Comparison of ENCODE assay signal across 23 mouse cellular contexts in genomic region chr13:29578621-29579020, GRCm38 (mm10).
DNase-seq lines count a peak whose midpoint lies in the region; ATAC-seq and TF ChIP-seq lines count a peak whose summit lies in the region.
"Had no signal": no experiment of that assay in that cellular context is flagged by ENCODE, and none has a peak within 500 bp of the region (broad histone marks: within the 10 kb centered on the region; RNA-seq: fewer than 3 reads in every experiment).

No protein-coding gene starts in this region.

- H3K27ac ChIP-seq in forebrain, embryonic 14.5 days (ENCODE audit: low read depth, low read length) = no peak overlapping the region
- no peak overlapping the region for H3K27ac ChIP-seq in forebrain, embryonic 13.5 days
- H3K27ac ChIP-seq in forebrain, postnatal 0 days (ENCODE audit: low read depth, low read length) = no peak overlapping the region
- no peak overlapping the region for H3K27ac ChIP-seq in forebrain, embryonic 15.5 days (replicated peaks)
- H3K27ac ChIP-seq: embryonic facial prominence, embryonic 13.5 days; embryonic facial prominence, embryonic 15.5 days had no signal

- H3K9me3 ChIP-seq in forebrain, embryonic 14.5 days (replicated peaks; ENCODE audit: control insufficient read depth, low read length) = no peaks in the 10 kb centered on the region
- no peaks in the 10 kb centered on the region for H3K9me3 ChIP-seq in forebrain, embryonic 13.5 days (replicated peaks)
- H3K9me3 ChIP-seq in forebrain, postnatal 0 days (ENCODE audit: low read length) = no peaks in the 10 kb centered on the region
- H3K9me3 ChIP-seq in forebrain, embryonic 15.5 days = no peaks in the 10 kb centered on the region
- H3K9me3 ChIP-seq: embryonic facial prominence, embryonic 15.5 days had no signal

- ATAC-seq in forebrain, embryonic 14.5 days = peak; percentile 65
- no peak for ATAC-seq in forebrain, embryonic 13.5 days
- peak; percentile 59 for ATAC-seq in forebrain, postnatal 0 days
- no peak for ATAC-seq in forebrain, embryonic 15.5 days (replicated peaks)
- ATAC-seq: activated CD4-positive, CD25-positive, alpha-beta regulatory T cell, adult 4 months; CD4-positive, CD25-positive, alpha-beta regulatory T cell, adult 4 months; Patski had no signal

- H3K9ac ChIP-seq in forebrain, embryonic 14.5 days (ENCODE audit: low read length) = no peak overlapping the region
- no peak overlapping the region for H3K9ac ChIP-seq in forebrain, embryonic 13.5 days
- H3K9ac ChIP-seq in forebrain, postnatal 0 days = no peak overlapping the region
- no peak overlapping the region for H3K9ac ChIP-seq in forebrain, embryonic 15.5 days (replicated peaks)
- H3K9ac ChIP-seq: embryonic facial prominence, embryonic 13.5 days; embryonic facial prominence, embryonic 15.5 days had no signal

- 39% methylated on average over 3 of the region's 3 CpGs for WGBS in forebrain, embryonic 14.5 days
- 68% methylated on average over 3 of the region's 3 CpGs for WGBS in forebrain, embryonic 13.5 days
- 45% methylated on average over 3 of the region's 3 CpGs for WGBS in forebrain, postnatal 0 days
- WGBS in forebrain, embryonic 15.5 days = 43% methylated on average over 3 of the region's 3 CpGs

- peak; percentile 44 for DNase-seq in forebrain, embryonic 14.5 days (ENCODE audit: low spot score)
- no peak for DNase-seq in forebrain, postnatal 0 days
- DNase-seq in brain, embryonic 14.5 days (ENCODE audit: low read depth) = peak; percentile 57
- DNase-seq: adrenal gland, adult 8-10 months; adrenal gland, postnatal 14 days; adrenal gland, postnatal 36 days; B cell, adult 2 months; cerebellum, adult 11 months; cerebellum, adult 18-20 months; cerebellum, adult 8-10 months; cerebellum, adult 9-11 months; cerebellum, postnatal 14 days; cerebellum, postnatal 36 days; embryo, embryonic 11 days had no signal

- no peaks in the 10 kb centered on the region for H3K36me3 ChIP-seq in forebrain, embryonic 14.5 days (ENCODE audit: control insufficient read depth, insufficient read depth, low read length)
- no peaks in the 10 kb centered on the region for H3K36me3 ChIP-seq in forebrain, embryonic 13.5 days (ENCODE audit: poor library complexity, severe bottlenecking)
- H3K36me3 ChIP-seq in forebrain, postnatal 0 days (ENCODE audit: insufficient read depth) = no peaks in the 10 kb centered on the region
- H3K36me3 ChIP-seq in forebrain, embryonic 15.5 days = no peaks in the 10 kb centered on the region
- H3K36me3 ChIP-seq: embryonic facial prominence, embryonic 13.5 days; embryonic facial prominence, embryonic 15.5 days had no signal

- no peak for TF ChIP-seq POLR2A in brain, embryonic 14.5 days (IDR thresholded peaks at IDR 0.05; ENCODE audit: borderline replicate concordance, extremely low read depth, insufficient read depth, insufficient read length, poor library complexity, severe bottlenecking)

- H3K27me3 ChIP-seq in forebrain, embryonic 14.5 days (replicated peaks; ENCODE audit: control insufficient read depth, insufficient read depth, low read length) = no peaks in the 10 kb centered on the region
- no peaks in the 10 kb centered on the region for H3K27me3 ChIP-seq in forebrain, embryonic 13.5 days
- H3K27me3 ChIP-seq in forebrain, postnatal 0 days (ENCODE audit: insufficient read depth, low read length) = no peaks in the 10 kb centered on the region
- no peaks in the 10 kb centered on the region for H3K27me3 ChIP-seq in forebrain, embryonic 15.5 days
- H3K27me3 ChIP-seq: CH12.LX; embryonic facial prominence, embryonic 13.5 days; embryonic facial prominence, embryonic 15.5 days; Patski had no signal

- H3K4me2 ChIP-seq in forebrain, embryonic 14.5 days (ENCODE audit: low read length) = no peak overlapping the region
- no peak overlapping the region for H3K4me2 ChIP-seq in forebrain, embryonic 13.5 days
- no peak overlapping the region for H3K4me2 ChIP-seq in forebrain, postnatal 0 days (ENCODE audit: low read depth)
- H3K4me2 ChIP-seq in forebrain, embryonic 15.5 days (replicated peaks) = no peak overlapping the region
- H3K4me2 ChIP-seq: embryonic facial prominence, embryonic 13.5 days; embryonic facial prominence, embryonic 15.5 days had no signal

- TF ChIP-seq CTCF in forebrain, postnatal 0 days (IDR thresholded peaks at IDR 0.05; ENCODE audit: low read depth) = no peak
- no peak for TF ChIP-seq CTCF in brain, embryonic 14.5 days (IDR thresholded peaks at IDR 0.05; ENCODE audit: borderline replicate concordance, extremely low read depth, insufficient read depth, insufficient read length)

- no peak overlapping the region for H3K4me3 ChIP-seq in forebrain, embryonic 14.5 days (ENCODE audit: low read depth, low read length)
- H3K4me3 ChIP-seq in forebrain, embryonic 13.5 days = no peak overlapping the region
- H3K4me3 ChIP-seq in forebrain, postnatal 0 days (ENCODE audit: low read depth, low read length) = no peak overlapping the region
- H3K4me3 ChIP-seq in forebrain, embryonic 15.5 days = no peak overlapping the region
- H3K4me3 ChIP-seq: embryonic facial prominence, embryonic 13.5 days; embryonic facial prominence, embryonic 15.5 days; erythroblast, embryonic 14.5 days had no signal

- H3K4me1 ChIP-seq in forebrain, embryonic 14.5 days (ENCODE audit: control insufficient read depth, insufficient read depth, low read length) = no peaks in the 10 kb centered on the region
- H3K4me1 ChIP-seq in forebrain, embryonic 13.5 days = 0 out of 2 replicates have a peak, but pooled peaks cover 6% of the 10 kb centered on the region
- no peaks in the 10 kb centered on the region for H3K4me1 ChIP-seq in forebrain, postnatal 0 days (ENCODE audit: insufficient read depth)
- H3K4me1 ChIP-seq in forebrain, embryonic 15.5 days = 0 out of 2 replicates have a peak, but pooled peaks cover 3% of the 10 kb centered on the region
- H3K4me1 ChIP-seq: embryonic facial prominence, embryonic 15.5 days had no signal

Comparison
In these comparisons a context has a peak if more than half of its experiments do, and no peak if none do; other contexts are left out.
1. ATAC-seq: peak in forebrain, embryonic 14.5 days (single experiment) and forebrain, postnatal 0 days (single experiment); none in forebrain, embryonic 13.5 days (single experiment) and forebrain, embryonic 15.5 days (single experiment).